Mouse (Mus musculus): Measurements from ENCODE around the gene Nepro. TPM values are rescaled to one million over a fixed set of nuclear protein-coding genes. Genes with fewer than 3 reads are reported as not detected.

The Nepro gene
- polyA plus RNA-seq, 1 experiment from 2014 or later = 13.1 TPM

Other genes with a start within 250 kb of the Nepro start
- 34.3 and 41.7 TPM in 2 replicates for gene Boc, start 165.4 kb upstream of the Nepro start, polyA plus RNA-seq (2014; fragmentation: Nextera tagmentation; extraction: Ambion mirVana)
- 29.4 and 32.9 TPM in 2 replicates for gene Gtpbp8, start 22.1 kb downstream of the Nepro start, polyA plus RNA-seq (2014; fragmentation: Nextera tagmentation; extraction: Ambion mirVana)
- 0.64 and 0.94 TPM in 2 replicates for gene Cd200r1, start 41.4 kb downstream of the Nepro start, polyA plus RNA-seq (2014; fragmentation: Nextera tagmentation; extraction: Ambion mirVana)
- not detected in 2 replicates for gene Cd200r4, start 87.4 kb downstream of the Nepro start, polyA plus RNA-seq (2014; fragmentation: Nextera tagmentation; extraction: Ambion mirVana)
- gene Cd200r2, start 142.8 kb downstream of the Nepro start, polyA plus RNA-seq (2014; fragmentation: Nextera tagmentation; extraction: Ambion mirVana) = not detected in 2 replicates
- not detected in 2 replicates for gene Cd200r3, start 219.4 kb downstream of the Nepro start, polyA plus RNA-seq (2014; fragmentation: Nextera tagmentation; extraction: Ambion mirVana)